Mouse (Mus musculus): ENCODE measurements around the gene Spred1. TPM values are rescaled to one million over a fixed set of nuclear protein-coding genes. Genes with fewer than 3 reads are reported as not detected.

Spred1 gene
- polyA plus RNA-seq (2017; shearing (Covaris generic)): 0.67 TPM

GRCm38 (mm10) chr2:117121212-117121983, at the start of gene Spred1:
Gene Spred1, plus strand, starts transcription at chr2:117121374.

Other genes starting within 250 kb of the Spred1 start
- gene Tmco5, start 242.7 kb upstream of the Spred1 start, polyA plus RNA-seq (2017; shearing (Covaris generic)): not detected
- 5.2 TPM for gene Fam98b, start 128.4 kb downstream of the Spred1 start, polyA plus RNA-seq (2017; shearing (Covaris generic))
- gene Rasgrp1, start 221.6 kb downstream of the Spred1 start, polyA plus RNA-seq (2017; shearing (Covaris generic)): 139 TPM

All from activated CD4-positive, CD25-positive, alpha-beta regulatory T cell, adult 9 weeks (primary cell).